Mouse (Mus musculus) ES-E14 (cell line): ENCODE measurements at regions not wholly inside any gene's neighbourhood (a gene's known extent, or its start where the extent isn't known, plus 50 kb on each side); places are given as distances from the start of the nearest gene placed in this dataset.

Experiments
- DNase-seq: peaks from one replicate; pipeline ENCODE4 v3.0.0-alpha.2; 2013; ENCODE audit warnings: low read depth, low spot score
- H3K27ac ChIP-seq: 2 replicates; pipeline ENCODE4 v1.5.1; 2012; ENCODE audit warnings: low read depth, mild to moderate bottlenecking, low read length, moderate library complexity, mixed read lengths; ENCODE audit not compliant: poor library complexity, insufficient read depth, severe bottlenecking
- H3K36me3 ChIP-seq: 2 replicates; pipeline ENCODE4 v1.6.1; 2012; ENCODE audit warnings: mild to moderate bottlenecking, low read length, moderate library complexity, mixed read lengths; ENCODE audit not compliant: control insufficient read depth, poor library complexity, insufficient read depth, severe bottlenecking
- H3K4me1 ChIP-seq, 2 experiments: fragments of 150-350 bp in 1 of 2; sonication (generic) in 1 of 2; 2 replicates each; pipeline ENCODE4 v1.6.1; 2012; ENCODE audit warnings: low read length in 2 of 2, mild to moderate bottlenecking in 1 of 2, mixed read lengths in 1 of 2; ENCODE audit not compliant: control insufficient read depth in 2 of 2, insufficient read depth in 2 of 2, poor library complexity in 1 of 2
- H3K4me3 ChIP-seq, 2 experiments: fragments of 150-350 bp in 1 of 2; sonication (generic) in 1 of 2; 2 replicates each; pipeline ENCODE4 v1.5.1; 2012; ENCODE audit warnings: low read length in 2 of 2, low read depth in 1 of 2, mild to moderate bottlenecking in 1 of 2, mixed read lengths in 1 of 2; ENCODE audit not compliant: insufficient read depth in 1 of 2, poor library complexity in 1 of 2, severe bottlenecking in 1 of 2
- H3K9ac ChIP-seq: 2 replicates; pipeline ENCODE4 v1.6.1; 2012; ENCODE audit warnings: low read depth, mild to moderate bottlenecking, low read length, mixed read lengths; ENCODE audit not compliant: poor library complexity, insufficient read depth, severe bottlenecking
- H3K9me3 ChIP-seq: fragments of 150-350 bp; sonication (generic); 2 replicates; pipeline ENCODE4 v1.6.1; 2012; ENCODE audit warnings: low read depth, mild to moderate bottlenecking, low read length; ENCODE audit not compliant: control insufficient read depth, insufficient read depth
- CHD2 ChIP-seq: IDR thresholded peaks from 2 replicates; pipeline ENCODE4 v1.6.1; 2014; ENCODE audit warnings: mild to moderate bottlenecking, low read depth, low read length, inconsistent platforms
- HCFC1 ChIP-seq: IDR thresholded peaks from 2 replicates; pipeline ENCODE4 v1.6.1; 2012; ENCODE audit warnings: low read length, inconsistent platforms, borderline replicate concordance; ENCODE audit not compliant: insufficient read depth
- MAFK ChIP-seq: IDR thresholded peaks from 2 replicates; pipeline ENCODE4 v1.6.1; 2014; ENCODE audit warnings: mild to moderate bottlenecking, low read depth, low read length, inconsistent platforms; ENCODE audit not compliant: insufficient read depth
- ZC3H11A ChIP-seq: IDR thresholded peaks from 2 replicates; pipeline ENCODE4 v1.6.1; 2012; ENCODE audit warnings: low read depth, mild to moderate bottlenecking, inconsistent platforms, low read length, borderline replicate concordance
- ZNF384 ChIP-seq: IDR thresholded peaks from 2 replicates; pipeline ENCODE4 v1.6.1; 2012; ENCODE audit warnings: low read depth, low read length, inconsistent platforms
- in situ Hi-C, 2 experiments: fragments of 600-800 bp; cut with MboI; formaldehyde crosslinking; loops; one replicate each; pipeline ENCODE4 v1.15.1; 2025; ENCODE audit warnings: low sequenced_read_pairs in 2 of 2, inconsistent platforms in 1 of 2; ENCODE audit not compliant: unreplicated experiment in 2 of 2

DNA sequence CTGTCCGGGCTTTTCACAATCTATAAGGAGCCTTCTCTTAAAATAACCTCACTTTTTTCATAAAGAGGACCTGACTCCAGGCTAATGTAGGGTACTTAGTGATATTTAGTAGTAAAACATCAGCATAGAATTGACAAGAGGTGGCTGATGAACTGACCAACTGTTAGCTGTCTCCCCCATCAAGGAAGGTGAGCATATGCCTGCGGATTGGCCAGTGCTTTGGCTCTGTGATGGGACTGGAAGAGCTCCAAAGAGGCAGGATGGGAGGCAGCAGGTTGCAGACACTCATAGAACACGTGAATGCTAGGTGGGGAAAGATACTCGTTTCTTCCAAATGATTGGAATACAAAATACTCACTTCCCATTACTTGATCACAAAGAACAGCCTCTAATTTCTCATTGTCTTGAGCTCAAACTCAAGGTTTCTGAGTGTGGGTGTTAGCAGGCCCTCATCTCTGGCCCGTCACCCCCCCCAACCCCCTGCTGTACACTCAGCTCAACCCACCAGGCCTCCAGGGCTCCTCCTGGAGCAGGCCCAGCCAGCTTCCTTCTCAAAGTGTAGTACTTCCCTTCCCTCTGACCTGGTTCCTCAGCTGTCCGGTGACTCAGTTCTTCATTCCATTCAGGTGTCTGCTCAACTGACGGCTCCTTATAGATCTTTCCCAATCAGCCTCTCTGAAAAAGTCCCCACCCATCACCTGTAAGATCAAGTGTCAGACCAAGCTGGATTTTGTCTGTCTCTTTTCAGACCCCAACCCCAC lies 160.2 kb upstream of the Rbms1 start:
- no peaks in the 10 kb centered on the region for H3K36me3 ChIP-seq
- in situ Hi-C loops = no loop called here
- H3K4me1 ChIP-seq = no peaks in the 10 kb centered on the region
- no peak overlapping the region for H3K27ac ChIP-seq
- no peak overlapping the region for H3K4me3 ChIP-seq
- H3K9ac ChIP-seq = no peak overlapping the region
- DNase-seq = no peak
- no peaks in the 10 kb centered on the region for H3K9me3 ChIP-seq
- TF ChIP-seq ZNF384 (no peak), MAFK (no peak), CHD2 (no peak), ZC3H11A (no peak), HCFC1 (no peak)

DNA sequence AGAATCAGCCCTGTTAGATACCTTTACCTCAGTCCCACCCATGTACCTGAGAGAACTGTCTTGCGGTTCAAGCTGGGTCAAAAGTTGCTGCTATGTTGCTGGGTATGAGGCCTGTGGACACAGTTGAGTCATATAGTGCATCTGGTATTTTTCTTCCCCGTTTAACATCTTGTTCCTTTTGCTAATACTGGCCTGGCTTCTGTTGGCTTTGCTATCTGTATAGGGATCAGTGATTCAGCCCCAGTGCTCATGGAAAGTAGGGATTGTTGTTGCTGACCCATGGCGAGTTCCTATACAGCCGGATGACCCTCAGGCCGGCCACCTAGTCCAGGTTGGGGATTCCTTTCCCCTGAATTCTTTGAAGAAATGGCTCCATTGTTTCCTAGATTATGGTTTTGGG lies 158.3 kb upstream of the Rbms1 start:
- H3K36me3 ChIP-seq = no peaks in the 10 kb centered on the region
- TF ChIP-seq MAFK = no peak
- TF ChIP-seq HCFC1 = no peak
- TF ChIP-seq ZNF384 = no peak
- no peak for TF ChIP-seq CHD2
- no peak for TF ChIP-seq ZC3H11A

DNA sequence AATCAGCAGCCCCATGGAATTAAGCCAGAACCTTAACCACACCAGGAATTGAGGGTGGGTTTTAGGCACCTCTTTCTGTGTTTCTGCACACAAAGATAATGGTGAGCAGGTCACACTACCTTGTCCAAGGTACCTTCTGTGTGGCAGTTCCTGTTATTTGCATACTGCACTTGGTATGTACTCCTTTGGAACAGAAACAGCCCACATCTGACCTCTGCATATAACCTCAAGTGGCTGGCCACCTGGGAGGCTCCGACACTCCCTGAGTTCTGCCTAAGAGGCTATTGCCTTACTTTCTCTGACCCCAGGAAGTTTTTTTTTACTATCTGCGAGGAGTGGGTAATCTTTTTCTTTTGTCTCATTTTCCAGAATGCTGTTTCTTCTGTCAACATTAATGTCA lies 151.6 kb upstream of the Rbms1 start:
- in situ Hi-C loops = no loop called here
- H3K9me3 ChIP-seq = no peaks in the 10 kb centered on the region

More for the DNA sequence above, 158.3 kb upstream of the Rbms1 start:
- Histone ChIP-seq H3K4me3 (no peak overlapping the region), H3K9ac (no peak overlapping the region), H3K4me1 (no peaks in the 10 kb centered on the region), H3K9me3 (no peaks in the 10 kb centered on the region), H3K27ac (no peak overlapping the region)
- in situ Hi-C loops = no loop called here
- DNase-seq = no peak

DNA sequence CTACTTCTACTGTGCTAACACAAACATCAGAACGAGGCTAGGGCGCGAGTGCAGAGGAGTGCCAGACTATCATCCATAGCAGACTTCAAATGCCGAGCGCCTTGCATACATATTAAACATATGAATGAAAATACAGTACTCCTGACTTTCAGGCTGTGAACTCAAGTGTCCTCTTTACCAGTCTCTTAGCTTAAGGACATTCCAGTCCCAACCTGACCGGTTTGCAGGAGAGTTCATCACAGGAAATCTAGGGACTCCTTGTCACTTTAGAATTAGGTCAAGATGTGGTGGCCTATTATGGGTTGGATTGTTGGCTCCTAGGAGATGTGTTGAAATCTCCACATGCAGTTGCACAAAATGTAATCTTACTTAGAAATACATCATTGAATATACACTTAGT lies 150.9 kb upstream of the Rbms1 start:
- no peaks in the 10 kb centered on the region for H3K36me3 ChIP-seq
- DNase-seq = no peak
- in situ Hi-C loops = no loop called here
- H3K4me3 ChIP-seq = no peak overlapping the region
- H3K27ac ChIP-seq = no peak overlapping the region
- no peak for TF ChIP-seq CHD2
- no peak for TF ChIP-seq MAFK
- TF ChIP-seq ZNF384 = no peak
- no peak for TF ChIP-seq ZC3H11A
- TF ChIP-seq HCFC1 = no peak
- no peaks in the 10 kb centered on the region for H3K9me3 ChIP-seq
- no peaks in the 10 kb centered on the region for H3K4me1 ChIP-seq
- H3K9ac ChIP-seq = no peak overlapping the region

More for the DNA sequence above, 151.6 kb upstream of the Rbms1 start:
- no peak overlapping the region for H3K9ac ChIP-seq
- no peaks in the 10 kb centered on the region for H3K36me3 ChIP-seq
- no peak for TF ChIP-seq ZC3H11A
- no peak for TF ChIP-seq ZNF384
- TF ChIP-seq HCFC1 = no peak
- TF ChIP-seq CHD2 = no peak
- TF ChIP-seq MAFK = no peak
- DNase-seq = no peak
- no peak overlapping the region for H3K4me3 ChIP-seq
- H3K27ac ChIP-seq = no peak overlapping the region
- no peaks in the 10 kb centered on the region for H3K4me1 ChIP-seq

DNA sequence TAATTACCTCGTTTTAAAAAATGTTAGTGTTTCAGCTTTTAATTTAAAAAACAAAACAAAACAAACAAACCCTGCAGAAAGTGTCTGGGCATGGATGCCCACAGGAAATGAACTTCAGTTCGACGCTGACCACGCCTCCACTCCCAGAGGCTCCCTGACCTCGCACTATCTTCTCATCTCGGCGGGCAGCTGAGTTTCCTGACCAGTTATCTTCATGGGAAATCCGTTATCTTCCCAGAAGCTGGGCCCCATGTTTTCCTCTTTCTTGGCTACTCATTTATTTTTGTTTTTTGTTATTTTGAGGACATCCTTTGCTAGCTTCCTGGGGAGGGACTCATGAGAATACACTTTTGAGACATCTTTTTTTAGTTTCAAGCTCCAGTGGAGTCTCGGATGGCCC lies 147.6 kb upstream of the Rbms1 start:
- TF ChIP-seq MAFK (no peak), ZC3H11A (no peak), HCFC1 (no peak), ZNF384 (no peak), CHD2 (no peak)

More for the DNA sequence above, 147.6 kb upstream of the Rbms1 start:
- no peak for DNase-seq
- Histone ChIP-seq H3K36me3 (no peaks in the 10 kb centered on the region), H3K4me1 (no peaks in the 10 kb centered on the region), H3K27ac (no peak overlapping the region), H3K9me3 (no peaks in the 10 kb centered on the region), H3K4me3 (no peak overlapping the region), H3K9ac (no peak overlapping the region)
- in situ Hi-C loops = no loop called here
